8 mouse cellular contexts compared by ENCODE assay signal in genomic region chr19:24898737-24899577, GRCm38 (mm10). TPM values are rescaled to one million over a fixed set of nuclear protein-coding genes. Genes with fewer than 3 reads are reported as not detected.
DNase-seq lines count a peak whose midpoint lies in the region; ATAC-seq and TF ChIP-seq lines count a peak whose summit lies in the region.
"Had no signal": no experiment of that assay in that cellular context is flagged by ENCODE, and none has a peak within 500 bp of the region (broad histone marks: within the 10 kb centered on the region; RNA-seq: fewer than 3 reads in every experiment).

No protein-coding gene starts in this region.

- TF ChIP-seq CTCF in stomach, postnatal 0 days (IDR thresholded peaks at IDR 0.05; ENCODE audit: low read depth), result no peak

- peaks cover 27% of the 10 kb centered on the region for H3K4me1 ChIP-seq in forebrain, embryonic 15.5 days
- peaks cover 23% of the 10 kb centered on the region for H3K4me1 ChIP-seq in limb, embryonic 12.5 days (replicated peaks)
- no peaks in the 10 kb centered on the region for H3K4me1 ChIP-seq in stomach, postnatal 0 days (replicated peaks; ENCODE audit: control insufficient read depth, insufficient read depth)

- DNase-seq in right cerebral cortex, postnatal 4 days, result peak; percentile 15
- DNase-seq in right cerebral cortex, postnatal 14 days, result no peak
- peak; percentile 19 for DNase-seq in stomach, postnatal 0 days (ENCODE audit: low spot score)
- no peak for DNase-seq in urinary bladder, postnatal 10 days (ENCODE audit: low spot score)

- H3K4me3 ChIP-seq in forebrain, embryonic 15.5 days, result peak overlapping the region; percentile 40
- H3K4me3 ChIP-seq in limb, embryonic 12.5 days (replicated peaks), result peak overlapping the region; percentile 41
- H3K4me3 ChIP-seq in stomach, postnatal 0 days (ENCODE audit: low read depth, low read length), result no peak overlapping the region

- WGBS in forebrain, embryonic 15.5 days, result 2% methylated on average over 34 of the region's 34 CpGs
- WGBS in limb, embryonic 12.5 days, result 3% methylated on average over 34 of the region's 34 CpGs
- WGBS in stomach, postnatal 0 days, result 5% methylated on average over 34 of the region's 34 CpGs

- no peak for TF ChIP-seq EP300 in stomach, postnatal 0 days (optimal IDR thresholded peaks at IDR 0.05)

- H3K9me3 ChIP-seq in forebrain, embryonic 15.5 days, result no peaks in the 10 kb centered on the region
- no peaks in the 10 kb centered on the region for H3K9me3 ChIP-seq in limb, embryonic 12.5 days
- no peaks in the 10 kb centered on the region for H3K9me3 ChIP-seq in stomach, postnatal 0 days (ENCODE audit: control insufficient read depth, low read length)

- H3K9ac ChIP-seq in forebrain, embryonic 15.5 days (replicated peaks), result no peak overlapping the region
- no peak overlapping the region for H3K9ac ChIP-seq in limb, embryonic 12.5 days (replicated peaks)
- no peak overlapping the region for H3K9ac ChIP-seq in stomach, postnatal 0 days (ENCODE audit: low read length)

- peak overlapping the region; percentile 82 for H3K4me2 ChIP-seq in forebrain, embryonic 15.5 days (replicated peaks)
- peak overlapping the region; percentile 66 for H3K4me2 ChIP-seq in limb, embryonic 12.5 days
- 0 out of 2 replicates have a peak overlapping the region, but pooled peaks have one; percentile 44 for H3K4me2 ChIP-seq in stomach, postnatal 0 days (replicated peaks; ENCODE audit: low read depth)

- no peak for ATAC-seq in forebrain, embryonic 15.5 days (replicated peaks)
- no peak for ATAC-seq in limb, embryonic 12.5 days (ENCODE audit: insufficient number of reproducible peaks, insufficient read depth, low FRiP score, low TSS enrichment, low read depth)
- no peak for ATAC-seq in stomach, postnatal 0 days (ENCODE audit: low FRiP score, low TSS enrichment)
- ATAC-seq in megakaryocyte progenitor cell, adult 5-6 weeks (replicated peaks; ENCODE audit: poor library complexity), result no peak

- H3K27ac ChIP-seq in forebrain, embryonic 15.5 days (replicated peaks), result no peak overlapping the region
- no peak overlapping the region for H3K27ac ChIP-seq in limb, embryonic 12.5 days
- H3K27ac ChIP-seq in stomach, postnatal 0 days (replicated peaks), result no peak overlapping the region

- H3K36me3 ChIP-seq in forebrain, embryonic 15.5 days, result no peaks in the 10 kb centered on the region
- no peaks in the 10 kb centered on the region for H3K36me3 ChIP-seq in limb, embryonic 12.5 days
- H3K36me3 ChIP-seq in stomach, postnatal 0 days (ENCODE audit: control insufficient read depth, insufficient read depth, low read length), result no peaks in the 10 kb centered on the region

- peaks cover 75% of the 10 kb centered on the region for H3K27me3 ChIP-seq in forebrain, embryonic 15.5 days
- H3K27me3 ChIP-seq in limb, embryonic 12.5 days, result peaks cover 84% of the 10 kb centered on the region
- peaks cover 28% of the 10 kb centered on the region for H3K27me3 ChIP-seq in stomach, postnatal 0 days (ENCODE audit: control insufficient read depth, insufficient read depth, low read length)

RNA-seq across cellular contexts. Expression of gene Foxd4, which starts 2.0 kb away (rescaled TPM):
- not detected in 2 replicates for polyA plus RNA-seq in forebrain, embryonic 15.5 days (2015; fragmentation: Nextera tagmentation; extraction: Ambion mirVana)
- polyA plus RNA-seq in limb, embryonic 12.5 days (2016; fragmentation: Nextera tagmentation; extraction: Ambion mirVana), result not detected in 2 replicates
- 0.08 TPM in 1 of 2 replicates, not detected in the other for polyA plus RNA-seq in stomach, postnatal 0 days (2015; fragmentation: Nextera tagmentation; extraction: Ambion mirVana)
- total RNA-seq in megakaryocyte progenitor cell, adult 5-6 weeks (2015), result 0.17 TPM in 1 of 2 replicates, not detected in the other
- total RNA-seq in megakaryocyte progenitor cell, adult 5-6 weeks (2017), result not detected in 2 replicates
- total RNA-seq: liver, adult 2 months had no signal
- polyA plus RNA-seq: liver, adult 2 months had no signal

RNA-seq across cellular contexts. Expression of gene Gm10053, which starts 23.5 kb away (rescaled TPM):
- 212 and 213 TPM in 2 replicates for polyA plus RNA-seq in forebrain, embryonic 15.5 days (2015; fragmentation: Nextera tagmentation; extraction: Ambion mirVana)
- 218 and 220 TPM in 2 replicates for polyA plus RNA-seq in limb, embryonic 12.5 days (2016; fragmentation: Nextera tagmentation; extraction: Ambion mirVana)
- 306 and 325 TPM in 2 replicates for polyA plus RNA-seq in stomach, postnatal 0 days (2015; fragmentation: Nextera tagmentation; extraction: Ambion mirVana)
- total RNA-seq in megakaryocyte progenitor cell, adult 5-6 weeks (2015), result 297 and 299 TPM in 2 replicates
- total RNA-seq in megakaryocyte progenitor cell, adult 5-6 weeks (2017), result 181 and 246 TPM in 2 replicates

RNA-seq across cellular contexts. Expression of gene Pgm5, which starts 37.3 kb away (rescaled TPM):
- 0.20 and 0.32 TPM in 2 replicates for polyA plus RNA-seq in forebrain, embryonic 15.5 days (2015; fragmentation: Nextera tagmentation; extraction: Ambion mirVana)
- 2.4 and 2.6 TPM in 2 replicates for polyA plus RNA-seq in limb, embryonic 12.5 days (2016; fragmentation: Nextera tagmentation; extraction: Ambion mirVana)
- 5.5 and 6.3 TPM in 2 replicates for polyA plus RNA-seq in stomach, postnatal 0 days (2015; fragmentation: Nextera tagmentation; extraction: Ambion mirVana)
- total RNA-seq in megakaryocyte progenitor cell, adult 5-6 weeks (2015), result not detected in 2 replicates
- total RNA-seq in megakaryocyte progenitor cell, adult 5-6 weeks (2017), result not detected in 2 replicates

Comparison
In these comparisons a context has a peak if more than half of its experiments do, and no peak if none do; other contexts are left out.
1. DNase-seq: peak in right cerebral cortex, postnatal 4 days (single experiment) and stomach, postnatal 0 days (single experiment); none in right cerebral cortex, postnatal 14 days (single experiment) and urinary bladder, postnatal 10 days (single experiment).
2. Peak in every context shown above with its lines, with median percentiles within 50 percentile points of each other: H3K4me2 ChIP-seq.